Comparison of ENCODE assay signal across 10 mouse cellular contexts in genomic region chr7:25398610-25399009, GRCm38 (mm10). TPM values are rescaled to one million over a fixed set of nuclear protein-coding genes. Genes with fewer than 3 reads are reported as not detected.
DNase-seq lines count a peak whose midpoint lies in the region; ATAC-seq and TF ChIP-seq lines count a peak whose summit lies in the region.
"Had no signal": no experiment of that assay in that cellular context is flagged by ENCODE, and none has a peak within 500 bp of the region (broad histone marks: within the 10 kb centered on the region; RNA-seq: fewer than 3 reads in every experiment).

Gene Lipe (minus strand): TSS chr7:25398710.

- intact Hi-C loops in heart, postnatal 36 days (cut with DNase I) = loop anchor here (5.0 kb wide), 2 partner anchors 81 to 1081 kb away; partner anchors contain the start of genes Megf8 and Zfp94

- H3K27me3 ChIP-seq in heart, embryonic 11.5 days (ENCODE audit: control insufficient read depth, insufficient read depth, low read length) = peaks cover 3% of the 10 kb centered on the region; the same call in 1 of the 2 replicates
- no peaks in the 10 kb centered on the region for H3K27me3 ChIP-seq in Patski

- no peak for DNase-seq in heart, adult 8-10 months (ENCODE audit: low spot score)
- no peak for DNase-seq in Patski (ENCODE audit: low read depth, low spot score)
- DNase-seq in heart, postnatal 36 days = no peak
- no peak for DNase-seq in urinary bladder, postnatal 14 days (ENCODE audit: low spot score)
- DNase-seq in layer of hippocampus, adult 9-11 months = no peak
- DNase-seq: lung, postnatal 4 days; thymus, adult 18-20 months had no signal

- H3K9ac ChIP-seq in heart, embryonic 11.5 days (ENCODE audit: low read depth, low read length) = no peak within 1 kb of the TSS

- H3K4me1 ChIP-seq in heart, embryonic 11.5 days (ENCODE audit: control insufficient read depth, insufficient read depth, low read length) = peaks cover 10% of the 10 kb centered on the region
- peaks cover 14% of the 10 kb centered on the region for H3K4me1 ChIP-seq in bone marrow macrophage, adult 2 months (ENCODE audit: control insufficient read depth, insufficient read depth, low read length)

- in situ Hi-C loops in Patski (cut with MboI; ENCODE audit: low pct_unique_long_range_greater_than_20kb) = no loop called here

- H3K4me2 ChIP-seq in heart, embryonic 11.5 days = no peak within 1 kb of the TSS

- WGBS in heart, embryonic 11.5 days (ENCODE audit: insufficient replicate concordance) = 90% methylated on average over 1 of the region's 1 CpGs

- no peak within 1 kb of the TSS for H3K4me3 ChIP-seq in heart, embryonic 11.5 days (ENCODE audit: low read depth, low read length)
- no peak within 1 kb of the TSS for H3K4me3 ChIP-seq in bone marrow macrophage, adult 2 months (ENCODE audit: insufficient read depth, low read length)

- no peak for TF ChIP-seq CTCF in Patski (IDR thresholded peaks at IDR 0.05)
- TF ChIP-seq CTCF in bone marrow macrophage, adult 2 months (IDR thresholded peaks at IDR 0.05; ENCODE audit: low read depth, low read length) = no peak

- POLR2A ChIA-PET in Patski (lab: Charles Lee) = interaction anchor here (0.6 to 1.6 kb wide), 3 partner anchors 22 to 119 kb away, joined by 3 to 4 read pairs (median 4); no protein-coding TSS in a partner anchor

- H3K36me3 ChIP-seq in heart, embryonic 11.5 days (ENCODE audit: control insufficient read depth, insufficient read depth, low read length) = no peaks in the 10 kb centered on the region

- H3K9me3 ChIP-seq in heart, embryonic 11.5 days (replicated peaks; ENCODE audit: control insufficient read depth, low read length) = no peaks in the 10 kb centered on the region

- no peak for ATAC-seq in heart, embryonic 11.5 days (replicated peaks; ENCODE audit: insufficient number of reproducible peaks, low FRiP score, low TSS enrichment)
- ATAC-seq in Patski = no peak
- no peak for ATAC-seq in megakaryocyte progenitor cell, adult 5-6 weeks (replicated peaks; ENCODE audit: poor library complexity)

- TF ChIP-seq POLR2A in bone marrow macrophage, adult 2 months (IDR thresholded peaks at IDR 0.05; ENCODE audit: borderline replicate concordance, low read depth, low read length) = no peak

- CTCF ChIA-PET in Patski (lab: Charles Lee) = interaction anchor here (1.4 to 1.7 kb wide), 2 partner anchors 11 to 13 kb away, joined by 3 to 6 read pairs; no protein-coding TSS in a partner anchor

- no peak within 1 kb of the TSS for H3K27ac ChIP-seq in heart, embryonic 11.5 days (ENCODE audit: low read depth, low read length)
- no peak within 1 kb of the TSS for H3K27ac ChIP-seq in bone marrow macrophage, adult 2 months (ENCODE audit: insufficient read depth, low read depth, low read length)

RNA-seq across cellular contexts. Expression of gene Lipe, which starts in this region (rescaled TPM):
- total RNA-seq in heart, adult 8-10 months (2022) = 10 to 100 TPM; 34.3 to 45.6 (median 40.1) TPM
- polyA plus RNA-seq in heart, embryonic 11.5 days (2014; fragmentation: Nextera tagmentation; extraction: Ambion mirVana) = 1.6 and 2.1 TPM in 2 replicates
- 13.2 TPM for polyA plus RNA-seq in Patski (2021)
- 28.7 and 37.1 TPM in 2 replicates for polyA plus RNA-seq in bone marrow macrophage, adult 2 months (2012; ENCODE audit: insufficient read depth, insufficient read length, missing spikeins)
- 10 to 100 TPM; 53.3 to 57.8 TPM for total RNA-seq in heart, postnatal 36 days (2021)
- total RNA-seq in megakaryocyte progenitor cell, adult 5-6 weeks (2015) = 8.3 and 9.8 TPM in 2 replicates
- total RNA-seq in megakaryocyte progenitor cell, adult 5-6 weeks (2017) = 7.2 and 7.4 TPM in 2 replicates
